Mouse (Mus musculus): Measurements from ENCODE around the gene 2610528A11Rik. TPM values are rescaled to one million over a fixed set of nuclear protein-coding genes. Genes with fewer than 3 reads are reported as not detected.
"Not testable (repeated sequence)": the region's sequence is repeated elsewhere in the genome, so short reads cannot be mapped to it uniquely, and the experiment has no call there.

Gene 2610528A11Rik
- 0.38 and 0.72 TPM in 2 replicates for polyA plus RNA-seq (2012; rRNA removed)

GRCm38 (mm10) chr14:37113922-37114321 lies at the start of gene 2610528A11Rik:
Gene 2610528A11Rik (minus strand): TSS chr14:37114022.
- TF ChIP-seq CTCF (conservative IDR thresholded peaks at IDR 0.05; ENCODE audit: insufficient read depth, insufficient read length, low read depth, low read length) = no peak
- TF ChIP-seq POLR2A (IDR thresholded peaks at IDR 0.05; ENCODE audit: low read depth, low read length) = no peak
- Histone ChIP-seq H3K4me3 (ENCODE audit: insufficient read depth, low read depth, low read length) (no peak within 1 kb of the TSS), H3K36me3 (ENCODE audit: control insufficient read depth, insufficient read depth, low read length) (no peaks in the 10 kb centered on the region), H3K27me3 (replicated peaks; ENCODE audit: control insufficient read depth, insufficient read depth, low read length) (no peaks in the 10 kb centered on the region), H3K27ac (ENCODE audit: insufficient read depth, low read depth, low read length) (no peak within 1 kb of the TSS), H3K4me1 (ENCODE audit: control insufficient read depth, insufficient read depth, low read length) (0 out of 2 replicates have a peak, but pooled peaks cover 3% of the 10 kb centered on the region)
- DNase-seq = no peak
- WGBS = 50% methylated on average over 3 of the region's 3 CpGs

GRCm38 (mm10) chr14:37163277-37163956 lies 49.6 kb upstream of the 2610528A11Rik start:
- DNase-seq = no peak
- 77% methylated on average over 4 of the region's 4 CpGs for WGBS
- Histone ChIP-seq H3K27ac (ENCODE audit: insufficient read depth, low read depth, low read length) (no peak overlapping the region), H3K4me3 (ENCODE audit: insufficient read depth, low read depth, low read length) (no peak overlapping the region), H3K4me1 (ENCODE audit: control insufficient read depth, insufficient read depth, low read length) (no peaks in the 10 kb centered on the region), H3K27me3 (replicated peaks; ENCODE audit: control insufficient read depth, insufficient read depth, low read length) (no peaks in the 10 kb centered on the region), H3K36me3 (ENCODE audit: control insufficient read depth, insufficient read depth, low read length) (no peaks in the 10 kb centered on the region)
- no peak for TF ChIP-seq POLR2A (IDR thresholded peaks at IDR 0.05; ENCODE audit: low read depth, low read length)
- no peak for TF ChIP-seq CTCF (conservative IDR thresholded peaks at IDR 0.05; ENCODE audit: insufficient read depth, insufficient read length, low read depth, low read length)

GRCm38 (mm10) chr14:37154391-37154790 lies 40.6 kb upstream of the 2610528A11Rik start:
- no peaks in the 10 kb centered on the region for H3K27me3 ChIP-seq (replicated peaks; ENCODE audit: control insufficient read depth, insufficient read depth, low read length)
- no peaks in the 10 kb centered on the region for H3K4me1 ChIP-seq (ENCODE audit: control insufficient read depth, insufficient read depth, low read length)
- H3K4me3 ChIP-seq (ENCODE audit: insufficient read depth, low read depth, low read length) = no peak overlapping the region
- TF ChIP-seq CTCF (conservative IDR thresholded peaks at IDR 0.05; ENCODE audit: insufficient read depth, insufficient read length, low read depth, low read length) (no peak), POLR2A (IDR thresholded peaks at IDR 0.05; ENCODE audit: low read depth, low read length) (no peak)
- 95% methylated on average over 1 of the region's 1 CpGs for WGBS
- no peaks in the 10 kb centered on the region for H3K36me3 ChIP-seq (ENCODE audit: control insufficient read depth, insufficient read depth, low read length)
- no peak for DNase-seq
- H3K27ac ChIP-seq (ENCODE audit: insufficient read depth, low read depth, low read length) = no peak overlapping the region

- TF ChIP-seq CTCF (conservative IDR thresholded peaks at IDR 0.05; ENCODE audit: insufficient read depth, insufficient read length, low read depth, low read length) = no peak
- TF ChIP-seq POLR2A (IDR thresholded peaks at IDR 0.05; ENCODE audit: low read depth, low read length) = no peak
- H3K4me1 ChIP-seq (ENCODE audit: control insufficient read depth, insufficient read depth, low read length) = 0 out of 2 replicates have a peak, but pooled peaks cover 4% of the 10 kb centered on the region
- DNase-seq = peak; percentile 64
- no peaks in the 10 kb centered on the region for H3K36me3 ChIP-seq (ENCODE audit: control insufficient read depth, insufficient read depth, low read length)
- H3K4me3 ChIP-seq (ENCODE audit: insufficient read depth, low read depth, low read length) = no peak overlapping the region
- H3K27me3 ChIP-seq (replicated peaks; ENCODE audit: control insufficient read depth, insufficient read depth, low read length) = no peaks in the 10 kb centered on the region
- H3K27ac ChIP-seq (ENCODE audit: insufficient read depth, low read depth, low read length) = no peak overlapping the region
- WGBS = 47% methylated on average over 8 of the region's 8 CpGs
These were observed 25.4 kb upstream of the 2610528A11Rik start for GRCm38 (mm10) chr14:37139051-37139710.

- H3K4me1 ChIP-seq (ENCODE audit: control insufficient read depth, insufficient read depth, low read length); H3K36me3 ChIP-seq (ENCODE audit: control insufficient read depth, insufficient read depth, low read length); H3K27ac ChIP-seq (ENCODE audit: insufficient read depth, low read depth, low read length); H3K27me3 ChIP-seq (replicated peaks; ENCODE audit: control insufficient read depth, insufficient read depth, low read length); H3K4me3 ChIP-seq (ENCODE audit: insufficient read depth, low read depth, low read length); DNase-seq: not testable (repeated sequence)
- WGBS = 75% methylated on average over 3 of the region's 3 CpGs
These were observed 23.8 kb upstream of the 2610528A11Rik start for GRCm38 (mm10) chr14:37137596-37137995.

- 78% methylated on average over 4 of the region's 4 CpGs for WGBS
- no peak for TF ChIP-seq POLR2A (IDR thresholded peaks at IDR 0.05; ENCODE audit: low read depth, low read length)
- TF ChIP-seq CTCF (conservative IDR thresholded peaks at IDR 0.05; ENCODE audit: insufficient read depth, insufficient read length, low read depth, low read length) = no peak
- H3K4me1 ChIP-seq (ENCODE audit: control insufficient read depth, insufficient read depth, low read length) = peaks cover 7% of the 10 kb centered on the region; the same call in 1 of the 2 replicates
- DNase-seq = no peak
- peaks cover 5% of the 10 kb centered on the region; the same call in 1 of the 2 replicates for H3K36me3 ChIP-seq (ENCODE audit: control insufficient read depth, insufficient read depth, low read length)
- H3K27ac ChIP-seq (ENCODE audit: insufficient read depth, low read depth, low read length) = no peak overlapping the region
- no peak overlapping the region for H3K4me3 ChIP-seq (ENCODE audit: insufficient read depth, low read depth, low read length)
- no peaks in the 10 kb centered on the region for H3K27me3 ChIP-seq (replicated peaks; ENCODE audit: control insufficient read depth, insufficient read depth, low read length)
These were observed 22.3 kb upstream of the 2610528A11Rik start for GRCm38 (mm10) chr14:37136110-37136509.

- H3K27ac ChIP-seq (ENCODE audit: insufficient read depth, low read depth, low read length) = peak overlapping the region; percentile 86
- peaks cover 7% of the 10 kb centered on the region; the same call in 1 of the 2 replicates for H3K4me1 ChIP-seq (ENCODE audit: control insufficient read depth, insufficient read depth, low read length)
- peaks cover 5% of the 10 kb centered on the region; the same call in 1 of the 2 replicates for H3K36me3 ChIP-seq (ENCODE audit: control insufficient read depth, insufficient read depth, low read length)
- DNase-seq = peak; percentile 11
- under 1% methylated on average over 10 of the region's 10 CpGs for WGBS
- TF ChIP-seq POLR2A (IDR thresholded peaks at IDR 0.05; ENCODE audit: low read depth, low read length) = no peak
- no peak for TF ChIP-seq CTCF (conservative IDR thresholded peaks at IDR 0.05; ENCODE audit: insufficient read depth, insufficient read length, low read depth, low read length)
- H3K4me3 ChIP-seq (ENCODE audit: insufficient read depth, low read depth, low read length) = peak overlapping the region; percentile 93
- no peaks in the 10 kb centered on the region for H3K27me3 ChIP-seq (replicated peaks; ENCODE audit: control insufficient read depth, insufficient read depth, low read length)
These were observed 21.8 kb upstream of the 2610528A11Rik start for GRCm38 (mm10) chr14:37135671-37136070.

Measured in kidney, adult 2 months (tissue).